Mouse (Mus musculus): Measurements from ENCODE around the gene Dlk1.

DNA sequence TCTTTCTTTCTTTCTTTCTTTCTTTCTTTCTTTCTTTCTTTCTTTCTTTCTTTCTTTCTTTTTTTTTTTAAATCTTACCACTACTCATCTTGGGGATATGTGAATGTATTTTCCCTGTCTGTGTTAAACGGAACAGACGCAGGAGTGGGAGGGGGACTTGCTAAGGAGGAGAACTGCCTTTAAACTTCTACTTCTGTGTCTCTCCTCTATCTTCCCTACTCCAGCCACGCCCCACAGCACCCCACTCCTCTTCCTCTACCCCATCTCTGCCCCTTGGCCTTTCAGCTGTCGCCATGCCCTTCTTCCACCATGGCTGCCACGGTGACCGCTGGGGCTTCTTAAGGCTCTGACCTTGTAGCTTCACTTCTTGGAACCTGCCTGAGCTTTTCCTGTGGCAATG, 14.2 kb upstream of the Dlk1 start:
- TF ChIP-seq CTCF (IDR thresholded peaks at IDR 0.05; ENCODE audit: borderline replicate concordance, control insufficient read depth, extremely low read depth, insufficient read depth, low read length, poor library complexity) (no peak), POLR2A (IDR thresholded peaks at IDR 0.05; ENCODE audit: control insufficient read depth, extremely low read depth, insufficient read depth, low read length, poor library complexity) (no peak)

All from thymus, adult 2 months (tissue).